Mouse (Mus musculus): ENCODE measurements around the gene Gm11596. TPM values are rescaled to one million over a fixed set of nuclear protein-coding genes. Genes with fewer than 3 reads are reported as not detected.

Gm11596 gene
- polyA plus RNA-seq, 1 experiment from 2014 or later = not detected

DNA sequence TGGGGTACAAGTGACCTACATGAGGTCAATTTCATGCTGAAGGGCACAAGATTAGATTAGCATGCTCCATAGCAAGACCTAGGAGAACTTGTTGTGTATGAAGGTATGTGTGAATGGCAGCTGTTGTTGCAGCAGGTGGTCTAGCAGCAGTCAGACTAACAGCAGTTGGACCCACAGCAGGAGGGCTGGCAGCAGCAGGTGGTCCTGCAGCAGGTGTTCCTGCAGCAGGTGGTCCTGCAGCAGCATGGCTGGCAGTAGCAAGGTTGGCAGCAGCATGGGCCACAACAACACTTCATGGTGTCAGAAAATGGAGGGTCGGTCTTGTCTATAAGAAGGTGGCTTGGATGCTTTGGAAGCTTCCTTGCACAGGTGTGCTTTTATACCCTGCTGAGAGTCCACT is 34.4 kb downstream of the Gm11596 start:
- H3K4me2 ChIP-seq = no peak overlapping the region
- 0 out of 2 replicates have a peak, but pooled peaks cover 5% of the 10 kb centered on the region for H3K9me3 ChIP-seq (replicated peaks)
- no peak for ATAC-seq (ENCODE audit: insufficient number of reproducible peaks, low FRiP score)
- no peak overlapping the region for H3K4me3 ChIP-seq
- H3K27me3 ChIP-seq (replicated peaks) = no peaks in the 10 kb centered on the region
- H3K27ac ChIP-seq (ENCODE audit: poor library complexity, severe bottlenecking) = no peak overlapping the region
- H3K9ac ChIP-seq = no peak overlapping the region
- WGBS = 72% methylated on average over 1 of the region's 1 CpGs
- no peaks in the 10 kb centered on the region for H3K36me3 ChIP-seq
- no peaks in the 10 kb centered on the region for H3K4me1 ChIP-seq (replicated peaks)

DNA sequence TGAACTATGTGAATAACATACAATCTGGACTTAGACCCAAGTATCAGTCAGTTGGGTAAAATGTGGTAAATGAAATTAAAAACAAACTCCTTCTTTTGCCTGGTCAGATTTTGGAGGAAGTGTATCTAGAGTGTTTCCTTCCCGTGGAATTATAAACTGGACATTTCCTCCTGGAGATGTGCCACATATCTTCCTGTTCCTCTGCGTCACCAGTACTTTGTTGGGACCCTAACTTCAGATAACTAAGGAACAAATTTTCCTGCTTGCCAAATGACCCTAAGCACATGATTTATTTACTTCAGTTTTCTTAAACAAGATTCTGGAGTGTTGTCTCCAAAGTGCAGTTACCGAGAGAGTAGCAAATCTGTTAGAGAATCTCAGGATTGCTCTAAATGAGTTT is 49.3 kb downstream of the Gm11596 start:
- H3K4me1 ChIP-seq (replicated peaks) = no peaks in the 10 kb centered on the region
- no peak overlapping the region for H3K27ac ChIP-seq (ENCODE audit: poor library complexity, severe bottlenecking)
- no peak for ATAC-seq (ENCODE audit: insufficient number of reproducible peaks, low FRiP score)
- H3K4me2 ChIP-seq = no peak overlapping the region
- H3K9ac ChIP-seq = no peak overlapping the region
- 76% methylated on average over 3 of the region's 3 CpGs for WGBS
- no peaks in the 10 kb centered on the region for H3K36me3 ChIP-seq
- H3K4me3 ChIP-seq = no peak overlapping the region
- H3K9me3 ChIP-seq (replicated peaks) = peaks cover 3% of the 10 kb centered on the region; the same call in 1 of the 2 replicates
- H3K27me3 ChIP-seq (replicated peaks) = no peaks in the 10 kb centered on the region

Other genes starting within 250 kb of the Gm11596 start
- not detected in 2 replicates for gene Krtap3-3, start 242.6 kb downstream of the Gm11596 start, polyA plus RNA-seq (2016; fragmentation: Nextera tagmentation; extraction: Ambion mirVana)
- gene Krtap3-2, start 236.6 kb downstream of the Gm11596 start, polyA plus RNA-seq (2016; fragmentation: Nextera tagmentation; extraction: Ambion mirVana) = not detected in 2 replicates
- gene Gm11939, start 234.0 kb downstream of the Gm11596 start, polyA plus RNA-seq (2016; fragmentation: Nextera tagmentation; extraction: Ambion mirVana) = not detected in 2 replicates
- gene Krtap3-1, start 226.8 kb downstream of the Gm11596 start, polyA plus RNA-seq (2016; fragmentation: Nextera tagmentation; extraction: Ambion mirVana) = not detected in 2 replicates
- gene Krtap1-5, start 212.5 kb downstream of the Gm11596 start, polyA plus RNA-seq (2016; fragmentation: Nextera tagmentation; extraction: Ambion mirVana) = not detected in 2 replicates
- not detected in 2 replicates for gene Krtap1-4, start 209.8 kb downstream of the Gm11596 start, polyA plus RNA-seq (2016; fragmentation: Nextera tagmentation; extraction: Ambion mirVana)
- gene Krtap1-3, start 202.1 kb downstream of the Gm11596 start, polyA plus RNA-seq (2016; fragmentation: Nextera tagmentation; extraction: Ambion mirVana) = not detected in 2 replicates
- not detected in 2 replicates for gene Krtap9-3, start 195.4 kb downstream of the Gm11596 start, polyA plus RNA-seq (2016; fragmentation: Nextera tagmentation; extraction: Ambion mirVana)
- gene Gm11938, start 190.2 kb downstream of the Gm11596 start, polyA plus RNA-seq (2016; fragmentation: Nextera tagmentation; extraction: Ambion mirVana) = not detected in 2 replicates
- gene Gm11937, start 183.3 kb downstream of the Gm11596 start, polyA plus RNA-seq (2016; fragmentation: Nextera tagmentation; extraction: Ambion mirVana) = not detected in 2 replicates
- gene Krtap2-4, start 178.6 kb downstream of the Gm11596 start, polyA plus RNA-seq (2016; fragmentation: Nextera tagmentation; extraction: Ambion mirVana) = not detected in 2 replicates
- not detected in 2 replicates for gene Gm11562, start 173.0 kb downstream of the Gm11596 start, polyA plus RNA-seq (2016; fragmentation: Nextera tagmentation; extraction: Ambion mirVana)
- gene Krtap4-1, start 165.2 kb downstream of the Gm11596 start, polyA plus RNA-seq (2016; fragmentation: Nextera tagmentation; extraction: Ambion mirVana) = not detected in 2 replicates
- gene Krtap4-2, start 158.4 kb downstream of the Gm11596 start, polyA plus RNA-seq (2016; fragmentation: Nextera tagmentation; extraction: Ambion mirVana) = not detected in 2 replicates
- gene Krtap4-7, start 149.4 kb downstream of the Gm11596 start, polyA plus RNA-seq (2016; fragmentation: Nextera tagmentation; extraction: Ambion mirVana) = not detected in 2 replicates
- not detected in 2 replicates for gene Gm11555, start 143.2 kb downstream of the Gm11596 start, polyA plus RNA-seq (2016; fragmentation: Nextera tagmentation; extraction: Ambion mirVana)
- not detected in 2 replicates for gene Gm11563, start 134.5 kb downstream of the Gm11596 start, polyA plus RNA-seq (2016; fragmentation: Nextera tagmentation; extraction: Ambion mirVana)
- gene Krtap4-6, start 127.5 kb downstream of the Gm11596 start, polyA plus RNA-seq (2016; fragmentation: Nextera tagmentation; extraction: Ambion mirVana) = not detected in 2 replicates
- gene Gm14190, start 102.7 kb downstream of the Gm11596 start, polyA plus RNA-seq (2016; fragmentation: Nextera tagmentation; extraction: Ambion mirVana) = not detected in 2 replicates
- not detected in 2 replicates for gene Gm14180, start 59.2 kb downstream of the Gm11596 start, polyA plus RNA-seq (2016; fragmentation: Nextera tagmentation; extraction: Ambion mirVana)
- gene Gm11595, start 20.6 kb downstream of the Gm11596 start, polyA plus RNA-seq (2016; fragmentation: Nextera tagmentation; extraction: Ambion mirVana) = not detected in 2 replicates
- not detected in 2 replicates for gene Krtap4-8, start 12.8 kb downstream of the Gm11596 start, polyA plus RNA-seq (2016; fragmentation: Nextera tagmentation; extraction: Ambion mirVana)
- gene Krtap4-9, start 8.3 kb downstream of the Gm11596 start, polyA plus RNA-seq (2016; fragmentation: Nextera tagmentation; extraction: Ambion mirVana) = not detected in 2 replicates
- gene Gm11569, start 5.5 kb upstream of the Gm11596 start, polyA plus RNA-seq (2016; fragmentation: Nextera tagmentation; extraction: Ambion mirVana) = not detected in 2 replicates
- not detected in 2 replicates for gene Gm11554, start 11.0 kb upstream of the Gm11596 start, polyA plus RNA-seq (2016; fragmentation: Nextera tagmentation; extraction: Ambion mirVana)
- gene Krtap4-13, start 16.4 kb upstream of the Gm11596 start, polyA plus RNA-seq (2016; fragmentation: Nextera tagmentation; extraction: Ambion mirVana) = not detected in 2 replicates
- not detected in 2 replicates for gene Gm11564, start 22.2 kb upstream of the Gm11596 start, polyA plus RNA-seq (2016; fragmentation: Nextera tagmentation; extraction: Ambion mirVana)
- not detected in 2 replicates for gene 2300003K06Rik, start 44.6 kb upstream of the Gm11596 start, polyA plus RNA-seq (2016; fragmentation: Nextera tagmentation; extraction: Ambion mirVana)
- gene Krtap4-16, start 58.1 kb upstream of the Gm11596 start, polyA plus RNA-seq (2016; fragmentation: Nextera tagmentation; extraction: Ambion mirVana) = not detected in 2 replicates
- not detected in 2 replicates for gene Gm11568, start 64.5 kb upstream of the Gm11596 start, polyA plus RNA-seq (2016; fragmentation: Nextera tagmentation; extraction: Ambion mirVana)
- not detected in 2 replicates for gene Gm11559, start 71.0 kb upstream of the Gm11596 start, polyA plus RNA-seq (2016; fragmentation: Nextera tagmentation; extraction: Ambion mirVana)
- gene Krtap9-1, start 79.9 kb upstream of the Gm11596 start, polyA plus RNA-seq (2016; fragmentation: Nextera tagmentation; extraction: Ambion mirVana) = not detected in 2 replicates
- gene Gm11567, start 85.7 kb upstream of the Gm11596 start, polyA plus RNA-seq (2016; fragmentation: Nextera tagmentation; extraction: Ambion mirVana) = not detected in 2 replicates
- gene Krtap31-1, start 114.5 kb upstream of the Gm11596 start, polyA plus RNA-seq (2016; fragmentation: Nextera tagmentation; extraction: Ambion mirVana) = not detected in 2 replicates
- not detected in 2 replicates for gene Gm11565, start 121.3 kb upstream of the Gm11596 start, polyA plus RNA-seq (2016; fragmentation: Nextera tagmentation; extraction: Ambion mirVana)
- gene Krtap31-2, start 142.8 kb upstream of the Gm11596 start, polyA plus RNA-seq (2016; fragmentation: Nextera tagmentation; extraction: Ambion mirVana) = not detected in 2 replicates
- gene Krtap9-5, start 155.0 kb upstream of the Gm11596 start, polyA plus RNA-seq (2016; fragmentation: Nextera tagmentation; extraction: Ambion mirVana) = not detected in 2 replicates
- gene Krtap29-1, start 185.6 kb upstream of the Gm11596 start, polyA plus RNA-seq (2016; fragmentation: Nextera tagmentation; extraction: Ambion mirVana) = not detected in 2 replicates
- gene Krtap16-1, start 193.1 kb upstream of the Gm11596 start, polyA plus RNA-seq (2016; fragmentation: Nextera tagmentation; extraction: Ambion mirVana) = not detected in 2 replicates
- gene Krtap17-1, start 200.5 kb upstream of the Gm11596 start, polyA plus RNA-seq (2016; fragmentation: Nextera tagmentation; extraction: Ambion mirVana) = not detected in 2 replicates
- not detected in 2 replicates for gene Krt33a, start 222.7 kb upstream of the Gm11596 start, polyA plus RNA-seq (2016; fragmentation: Nextera tagmentation; extraction: Ambion mirVana)
- not detected in 2 replicates for gene Krt33b, start 236.4 kb upstream of the Gm11596 start, polyA plus RNA-seq (2016; fragmentation: Nextera tagmentation; extraction: Ambion mirVana)
- not detected in 2 replicates for gene Krt34, start 248.1 kb upstream of the Gm11596 start, polyA plus RNA-seq (2016; fragmentation: Nextera tagmentation; extraction: Ambion mirVana)